Mouse (Mus musculus): Measurements from ENCODE around the gene Plk5. TPM values are rescaled to one million over a fixed set of nuclear protein-coding genes. Genes with fewer than 3 reads are reported as not detected.
"Not testable (repeated sequence)": the region's sequence is repeated elsewhere in the genome, so short reads cannot be mapped to it uniquely, and the experiment has no call there.

The Plk5 gene
- polyA plus RNA-seq, 1 experiment from 2014 or later, result 0.11 TPM

GRCm38 (mm10) chr10:80341491-80342304 is 14.6 kb upstream of the Plk5 start:
- peak overlapping the region; percentile 35 for H3K4me2 ChIP-seq (replicated peaks; ENCODE audit: low read depth, low read length)
- peaks cover 62% of the 10 kb centered on the region for H3K27me3 ChIP-seq (ENCODE audit: control insufficient read depth, insufficient read depth, low read length)
- no peak overlapping the region for H3K27ac ChIP-seq (ENCODE audit: low read depth, low read length)
- no peaks in the 10 kb centered on the region for H3K36me3 ChIP-seq (ENCODE audit: control insufficient read depth, insufficient read depth, low read length)
- peak overlapping the region; percentile 23; the same call in 1 of the 2 replicates for H3K4me3 ChIP-seq (ENCODE audit: low read depth, low read length)
- ATAC-seq (ENCODE audit: low FRiP score), result no peak
- WGBS, result 2% methylated on average over 47 of the region's 47 CpGs
- DNase-seq (ENCODE audit: low spot score), result no peak
- H3K4me1 ChIP-seq (replicated peaks; ENCODE audit: control insufficient read depth, insufficient read depth, low read length), result peaks cover 17% of the 10 kb centered on the region
- H3K9ac ChIP-seq (ENCODE audit: low read depth, low read length), result no peak overlapping the region
- no peaks in the 10 kb centered on the region for H3K9me3 ChIP-seq (ENCODE audit: control insufficient read depth, low read length)

- ATAC-seq (ENCODE audit: low FRiP score) (0 out of 2 replicates have a peak, but pooled peaks have one; percentile 16), DNase-seq (ENCODE audit: low spot score) (no peak)
- H3K27me3 ChIP-seq (ENCODE audit: control insufficient read depth, insufficient read depth, low read length), result peaks cover 67% of the 10 kb centered on the region
- H3K9ac ChIP-seq (ENCODE audit: low read depth, low read length), result no peak overlapping the region
- no peak overlapping the region for H3K27ac ChIP-seq (ENCODE audit: low read depth, low read length)
- no peaks in the 10 kb centered on the region for H3K36me3 ChIP-seq (ENCODE audit: control insufficient read depth, insufficient read depth, low read length)
- WGBS, result 3% methylated on average over 26 of the region's 26 CpGs
- H3K4me1 ChIP-seq (replicated peaks; ENCODE audit: control insufficient read depth, insufficient read depth, low read length), result peaks cover 17% of the 10 kb centered on the region
- H3K9me3 ChIP-seq (ENCODE audit: control insufficient read depth, low read length), result no peaks in the 10 kb centered on the region
- peak overlapping the region; percentile 23 for H3K4me3 ChIP-seq (ENCODE audit: low read depth, low read length)
- H3K4me2 ChIP-seq (replicated peaks; ENCODE audit: low read depth, low read length), result peak overlapping the region; percentile 35
Observed at GRCm38 (mm10) chr10:80342305-80342748, 13.9 kb upstream of the Plk5 start.

- H3K4me2 ChIP-seq (replicated peaks; ENCODE audit: low read depth, low read length), result peak overlapping the region; percentile 35
- 0% methylated on average over 30 of the region's 33 CpGs for WGBS
- H3K27ac ChIP-seq (ENCODE audit: low read depth, low read length), result no peak overlapping the region
- H3K4me1 ChIP-seq (replicated peaks; ENCODE audit: control insufficient read depth, insufficient read depth, low read length), result peaks cover 17% of the 10 kb centered on the region
- no peak overlapping the region for H3K9ac ChIP-seq (ENCODE audit: low read depth, low read length)
- peak overlapping the region; percentile 23 for H3K4me3 ChIP-seq (ENCODE audit: low read depth, low read length)
- DNase-seq (ENCODE audit: low spot score), result peak; percentile 78
- H3K9me3 ChIP-seq (ENCODE audit: control insufficient read depth, low read length), result no peaks in the 10 kb centered on the region
- ATAC-seq (ENCODE audit: low FRiP score), result peak; percentile 76
- no peaks in the 10 kb centered on the region for H3K36me3 ChIP-seq (ENCODE audit: control insufficient read depth, insufficient read depth, low read length)
- H3K27me3 ChIP-seq (ENCODE audit: control insufficient read depth, insufficient read depth, low read length), result peaks cover 72% of the 10 kb centered on the region
Observed at GRCm38 (mm10) chr10:80342749-80343424, 13.4 kb upstream of the Plk5 start.

DNA sequence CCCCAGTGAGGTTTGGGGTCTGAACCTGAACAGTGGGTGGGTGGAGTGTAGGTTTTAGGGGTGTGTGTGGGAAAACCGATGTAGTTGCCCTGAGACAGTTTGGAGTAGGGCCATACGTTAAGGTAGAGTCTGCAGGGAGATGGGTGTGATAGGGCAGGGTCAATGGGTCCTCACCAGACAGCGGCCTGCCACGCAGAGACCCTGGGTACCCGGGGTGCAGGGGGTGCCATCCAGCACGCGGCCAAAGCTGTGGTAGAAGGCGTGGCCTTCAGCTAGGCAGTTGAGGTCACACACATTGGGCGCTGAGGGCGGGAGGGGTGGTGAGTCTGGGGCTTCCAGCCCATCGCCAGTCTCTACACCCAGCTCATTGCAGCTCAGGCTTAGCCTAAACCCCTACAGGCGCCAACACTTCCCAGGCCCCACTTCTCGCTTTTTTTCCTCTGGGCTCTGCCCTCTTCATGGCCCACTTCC is 12.8 kb upstream of the Plk5 start:
- ATAC-seq (ENCODE audit: low FRiP score) (peak; percentile 23; the same call in 1 of the 2 replicates), DNase-seq (ENCODE audit: low spot score) (no peak)
- Histone ChIP-seq H3K27me3 (ENCODE audit: control insufficient read depth, insufficient read depth, low read length) (peaks cover 78% of the 10 kb centered on the region), H3K4me1 (replicated peaks; ENCODE audit: control insufficient read depth, insufficient read depth, low read length) (peaks cover 19% of the 10 kb centered on the region), H3K9ac (ENCODE audit: low read depth, low read length) (no peak overlapping the region), H3K4me2 (replicated peaks; ENCODE audit: low read depth, low read length) (peak overlapping the region; percentile 35), H3K4me3 (ENCODE audit: low read depth, low read length) (peak overlapping the region; percentile 13; the same call in 1 of the 2 replicates), H3K27ac (ENCODE audit: low read depth, low read length) (no peak overlapping the region), H3K36me3 (ENCODE audit: control insufficient read depth, insufficient read depth, low read length) (no peaks in the 10 kb centered on the region), H3K9me3 (ENCODE audit: control insufficient read depth, low read length) (no peaks in the 10 kb centered on the region)
- whole genome bisulfite sequencing, result 27% methylated on average over 13 of the region's 13 CpGs

DNA sequence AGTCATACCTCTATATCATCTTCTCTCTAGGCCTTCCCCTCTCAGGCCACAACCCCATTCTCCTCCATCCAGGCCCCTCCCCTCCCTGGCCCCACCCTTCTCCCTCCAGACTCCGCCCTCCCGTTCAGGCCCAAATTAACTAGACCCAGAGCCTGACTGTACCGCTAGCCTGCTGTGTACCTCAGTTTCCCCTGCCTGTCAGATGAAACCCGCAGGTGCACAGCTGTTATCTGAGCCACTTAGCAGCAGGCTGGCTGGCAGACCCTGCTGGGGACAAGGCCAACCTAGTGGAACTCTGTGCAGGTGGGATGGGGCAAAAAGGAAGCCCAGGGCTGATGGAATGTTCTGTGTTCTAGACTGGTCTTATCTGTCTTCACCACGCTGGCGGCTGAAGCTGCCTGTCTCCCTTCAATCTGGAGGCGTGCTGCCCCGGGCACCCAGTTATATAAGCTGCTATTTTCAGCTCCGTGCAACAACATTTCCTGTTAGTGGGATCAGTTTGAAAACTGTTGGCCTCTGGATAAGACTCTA is 12.1 kb upstream of the Plk5 start:
- WGBS, result 44% methylated on average over 9 of the region's 9 CpGs
- no peak for ATAC-seq (ENCODE audit: low FRiP score)
- Histone ChIP-seq H3K9me3 (ENCODE audit: control insufficient read depth, low read length) (no peaks in the 10 kb centered on the region), H3K4me3 (ENCODE audit: low read depth, low read length) (no peak overlapping the region), H3K4me1 (replicated peaks; ENCODE audit: control insufficient read depth, insufficient read depth, low read length) (peaks cover 21% of the 10 kb centered on the region), H3K36me3 (ENCODE audit: control insufficient read depth, insufficient read depth, low read length) (no peaks in the 10 kb centered on the region), H3K27ac (ENCODE audit: low read depth, low read length) (no peak overlapping the region), H3K27me3 (ENCODE audit: control insufficient read depth, insufficient read depth, low read length) (peaks cover 85% of the 10 kb centered on the region), H3K4me2 (replicated peaks; ENCODE audit: low read depth, low read length) (no peak overlapping the region), H3K9ac (ENCODE audit: low read depth, low read length) (no peak overlapping the region)
- no peak for DNase-seq (ENCODE audit: low spot score)

DNA sequence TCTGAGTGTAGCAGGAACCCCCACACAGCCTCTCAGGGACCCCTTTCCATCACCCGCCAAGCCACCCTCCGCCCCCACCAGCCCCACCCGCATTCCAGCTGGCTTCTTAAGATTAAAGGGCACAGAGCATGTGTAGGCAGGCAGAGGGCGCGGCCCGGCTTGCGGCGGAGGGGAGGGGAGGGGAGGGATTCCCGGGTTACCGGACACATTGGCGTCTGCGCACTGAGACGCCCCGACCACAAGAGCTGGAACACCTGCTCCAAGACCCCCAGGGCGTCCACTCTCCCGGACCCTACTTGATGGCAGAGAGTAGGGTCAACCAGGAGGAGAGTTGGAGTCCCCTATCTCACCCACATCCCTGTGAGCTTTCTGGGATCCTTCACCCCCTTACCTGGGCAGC is 11.1 kb upstream of the Plk5 start:
- H3K27ac ChIP-seq (ENCODE audit: low read depth, low read length), result no peak overlapping the region
- H3K9me3 ChIP-seq (ENCODE audit: control insufficient read depth, low read length), result no peaks in the 10 kb centered on the region
- no peak overlapping the region for H3K4me3 ChIP-seq (ENCODE audit: low read depth, low read length)
- ATAC-seq (ENCODE audit: low FRiP score) (no peak), DNase-seq (ENCODE audit: low spot score) (peak; percentile 19)
- 0 out of 2 replicates have a peak overlapping the region, but pooled peaks have one; percentile 11 for H3K9ac ChIP-seq (ENCODE audit: low read depth, low read length)
- peaks cover 21% of the 10 kb centered on the region for H3K4me1 ChIP-seq (replicated peaks; ENCODE audit: control insufficient read depth, insufficient read depth, low read length)
- 2% methylated on average over 16 of the region's 16 CpGs for WGBS
- no peaks in the 10 kb centered on the region for H3K36me3 ChIP-seq (ENCODE audit: control insufficient read depth, insufficient read depth, low read length)
- H3K4me2 ChIP-seq (replicated peaks; ENCODE audit: low read depth, low read length), result no peak overlapping the region
- peaks cover 94% of the 10 kb centered on the region for H3K27me3 ChIP-seq (ENCODE audit: control insufficient read depth, insufficient read depth, low read length)

DNA sequence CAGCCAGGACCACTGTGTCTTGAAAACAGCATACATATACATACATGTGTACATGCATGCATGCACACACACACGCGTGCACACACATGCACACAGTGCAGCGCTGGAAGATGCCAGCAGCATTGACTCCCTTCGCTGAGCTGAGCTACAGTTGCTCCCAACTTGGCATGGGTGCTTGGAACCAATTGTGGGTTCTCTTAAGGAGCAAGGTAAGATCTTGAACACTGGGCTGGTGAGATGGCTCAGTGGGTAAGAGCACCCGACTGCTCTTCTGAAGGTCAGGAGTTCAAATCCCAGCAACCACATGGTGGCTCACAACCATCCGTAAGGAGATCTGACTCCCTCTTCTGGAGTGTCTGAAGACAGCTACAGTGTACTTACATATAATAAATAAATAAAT is 10.3 kb upstream of the Plk5 start:
- Histone ChIP-seq H3K4me1 (replicated peaks; ENCODE audit: control insufficient read depth, insufficient read depth, low read length) (peaks cover 21% of the 10 kb centered on the region), H3K27me3 (ENCODE audit: control insufficient read depth, insufficient read depth, low read length) (peaks cover 93% of the 10 kb centered on the region)
- 79% methylated on average over 5 of the region's 6 CpGs for WGBS
- not testable (repeated sequence) for H3K4me2 ChIP-seq (replicated peaks; ENCODE audit: low read depth, low read length); H3K4me3 ChIP-seq (ENCODE audit: low read depth, low read length); H3K36me3 ChIP-seq (ENCODE audit: control insufficient read depth, insufficient read depth, low read length); H3K27ac ChIP-seq (ENCODE audit: low read depth, low read length); H3K9me3 ChIP-seq (ENCODE audit: control insufficient read depth, low read length); ATAC-seq (ENCODE audit: low FRiP score); DNase-seq (ENCODE audit: low spot score); H3K9ac ChIP-seq (ENCODE audit: low read depth, low read length)

DNA sequence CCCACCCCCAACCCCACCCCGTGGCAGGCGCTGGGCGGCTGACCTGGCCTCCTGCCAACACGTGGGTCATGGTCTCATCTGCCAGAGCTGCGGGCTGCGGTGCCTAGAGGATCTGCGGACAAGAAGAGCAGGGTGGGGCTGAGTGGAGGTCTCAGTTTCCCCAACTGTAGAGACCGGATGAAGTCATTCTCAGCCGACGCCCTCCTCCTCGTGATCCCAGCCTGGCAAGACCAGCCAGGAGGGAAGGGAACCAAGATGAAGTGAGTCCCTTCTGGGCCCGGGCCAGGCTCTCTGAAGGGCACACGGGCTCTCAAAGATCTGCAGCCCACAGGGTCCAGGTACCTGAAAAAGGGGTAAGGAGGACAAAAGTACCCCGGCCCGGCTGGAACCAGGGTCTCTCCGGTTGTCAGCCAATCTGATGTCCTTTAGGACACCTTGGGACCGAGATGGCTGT is 8.7 kb upstream of the Plk5 start:
- no peak for ATAC-seq (ENCODE audit: low FRiP score)
- Histone ChIP-seq H3K36me3 (ENCODE audit: control insufficient read depth, insufficient read depth, low read length) (no peaks in the 10 kb centered on the region), H3K27ac (ENCODE audit: low read depth, low read length) (no peak overlapping the region), H3K9me3 (ENCODE audit: control insufficient read depth, low read length) (no peaks in the 10 kb centered on the region), H3K4me1 (replicated peaks; ENCODE audit: control insufficient read depth, insufficient read depth, low read length) (peaks cover 11% of the 10 kb centered on the region; the same call in 1 of the 2 replicates), H3K27me3 (ENCODE audit: control insufficient read depth, insufficient read depth, low read length) (peaks cover 89% of the 10 kb centered on the region), H3K4me2 (replicated peaks; ENCODE audit: low read depth, low read length) (0 out of 2 replicates have a peak overlapping the region, but pooled peaks have one; percentile 25), H3K9ac (ENCODE audit: low read depth, low read length) (no peak overlapping the region), H3K4me3 (ENCODE audit: low read depth, low read length) (no peak overlapping the region)
- 21% methylated on average over 16 of the region's 17 CpGs for WGBS
- no peak for DNase-seq (ENCODE audit: low spot score)
